Mouse (Mus musculus) E14TG2a.4 (cell line): Measurements from ENCODE around the gene Stra6.

ENCODE experiments used
- CTCF ChIP-seq: conservative IDR thresholded peaks from 2 replicates; pipeline ENCODE4 v1.5.1; 2014; ENCODE audit warnings: low read length
- POU5F1 ChIP-seq: IDR thresholded peaks from 2 replicates; pipeline ENCODE4 v1.6.1; 2014; ENCODE audit warnings: low read length, borderline replicate concordance

- TF ChIP-seq CTCF, result no peak
- TF ChIP-seq POU5F1, result no peak
Measured at GRCm38 (mm10) chr9:58145417-58145816, 81.8 kb downstream of the Stra6 start.
